ENCODE assay signal across 23 mouse cellular contexts in genomic region chr9:118494106-118494505, GRCm38 (mm10). TPM values are rescaled to one million over a fixed set of nuclear protein-coding genes. Genes with fewer than 3 reads are reported as not detected.
DNase-seq lines count a peak whose midpoint lies in the region; ATAC-seq and TF ChIP-seq lines count a peak whose summit lies in the region.
"Had no signal": no experiment of that assay in that cellular context is flagged by ENCODE, and none has a peak within 500 bp of the region (broad histone marks: within the 10 kb centered on the region; RNA-seq: fewer than 3 reads in every experiment).

No protein-coding gene starts in this region.

- H3K27me3 ChIP-seq in forebrain, embryonic 11.5 days (ENCODE audit: control insufficient read depth, insufficient read depth, low read length) = peaks cover 7% of the 10 kb centered on the region
- peaks cover 11% of the 10 kb centered on the region for H3K27me3 ChIP-seq in forebrain, embryonic 16.5 days (replicated peaks; ENCODE audit: control insufficient read depth, insufficient read depth, low read length)
- H3K27me3 ChIP-seq in liver, embryonic 14.5 days (ENCODE audit: control insufficient read depth, insufficient read depth, low read length) = peaks cover 12% of the 10 kb centered on the region
- peaks cover 17% of the 10 kb centered on the region for H3K27me3 ChIP-seq in E14TG2a.4 (ENCODE audit: insufficient read depth, low read length)
- H3K27me3 ChIP-seq in hindbrain, embryonic 12.5 days = peaks cover 21% of the 10 kb centered on the region

- peak; percentile 38 for DNase-seq in forebrain, embryonic 11.5 days (ENCODE audit: low spot score)
- DNase-seq in liver, embryonic 14.5 days (ENCODE audit: low read depth in 3 of 3, low spot score in 3 of 3) = no peak
- no peak for DNase-seq in liver
- peak; percentile 77 for DNase-seq in ZHBTc4 (ENCODE audit: low read depth, low spot score)
- DNase-seq in cerebellum, adult 18-20 months = no peak
- DNase-seq: adrenal gland, adult 2 months; cerebellum, postnatal 14 days; kidney, adult 11 months; thymus, adult 2 months had no signal

- no peaks in the 10 kb centered on the region for H3K9me3 ChIP-seq in forebrain, embryonic 11.5 days (ENCODE audit: control insufficient read depth, low read length)
- no peaks in the 10 kb centered on the region for H3K9me3 ChIP-seq in forebrain, embryonic 16.5 days (ENCODE audit: control insufficient read depth, low read length)
- no peaks in the 10 kb centered on the region for H3K9me3 ChIP-seq in liver, embryonic 14.5 days (ENCODE audit: control insufficient read depth, low read length)
- H3K9me3 ChIP-seq in E14TG2a.4 (ENCODE audit: low read length) = no peaks in the 10 kb centered on the region
- H3K9me3 ChIP-seq in hindbrain, embryonic 12.5 days (replicated peaks) = no peaks in the 10 kb centered on the region
- H3K9me3 ChIP-seq: embryonic facial prominence, embryonic 13.5 days; forebrain, embryonic 15.5 days; heart, embryonic 10.5 days; hindbrain, embryonic 15.5 days; limb, embryonic 15.5 days; midbrain, embryonic 13.5 days had no signal

- H3K9ac ChIP-seq in forebrain, embryonic 11.5 days (ENCODE audit: low read length) = no peak overlapping the region
- H3K9ac ChIP-seq in forebrain, embryonic 16.5 days (replicated peaks; ENCODE audit: low read depth, low read length) = no peak overlapping the region
- H3K9ac ChIP-seq in liver, embryonic 14.5 days (replicated peaks) = no peak overlapping the region
- H3K9ac ChIP-seq in hindbrain, embryonic 12.5 days = no peak overlapping the region
- H3K9ac ChIP-seq: embryonic facial prominence, embryonic 13.5 days; forebrain, embryonic 15.5 days; hindbrain, embryonic 15.5 days; limb, embryonic 15.5 days; midbrain, embryonic 13.5 days had no signal

- WGBS in forebrain, embryonic 11.5 days = 93% methylated on average over 5 of the region's 5 CpGs
- WGBS in forebrain, embryonic 16.5 days = 91% methylated on average over 5 of the region's 5 CpGs
- 71% methylated on average over 5 of the region's 5 CpGs for WGBS in liver, embryonic 14.5 days (ENCODE audit: insufficient replicate concordance)
- 89% methylated on average over 5 of the region's 5 CpGs for WGBS in hindbrain, embryonic 12.5 days

- TF ChIP-seq CTCF in liver, embryonic 14.5 days (IDR thresholded peaks at IDR 0.05; ENCODE audit: low read depth) = peak; percentile 47; the same call in 1 of the 2 replicates
- TF ChIP-seq CTCF in E14TG2a.4 (conservative IDR thresholded peaks at IDR 0.05; ENCODE audit: low read length) = peak; percentile 91

- H3K36me3 ChIP-seq in forebrain, embryonic 11.5 days (ENCODE audit: control insufficient read depth, insufficient read depth, low read length) = no peaks in the 10 kb centered on the region
- H3K36me3 ChIP-seq in forebrain, embryonic 16.5 days (ENCODE audit: control insufficient read depth, insufficient read depth) = no peaks in the 10 kb centered on the region
- H3K36me3 ChIP-seq in liver, embryonic 14.5 days (replicated peaks; ENCODE audit: control insufficient read depth, insufficient read depth, low read depth) = no peaks in the 10 kb centered on the region
- no peaks in the 10 kb centered on the region for H3K36me3 ChIP-seq in E14TG2a.4 (ENCODE audit: insufficient read depth, low read length)
- no peaks in the 10 kb centered on the region for H3K36me3 ChIP-seq in hindbrain, embryonic 12.5 days
- H3K36me3 ChIP-seq: embryonic facial prominence, embryonic 13.5 days; forebrain, embryonic 15.5 days; heart, embryonic 10.5 days; hindbrain, embryonic 15.5 days; limb, embryonic 15.5 days; midbrain, embryonic 13.5 days had no signal

- no peak overlapping the region for H3K4me2 ChIP-seq in forebrain, embryonic 11.5 days (ENCODE audit: low read depth, low read length, severe bottlenecking)
- H3K4me2 ChIP-seq in forebrain, embryonic 16.5 days (ENCODE audit: low read length) = no peak overlapping the region
- no peak overlapping the region for H3K4me2 ChIP-seq in liver, embryonic 14.5 days (ENCODE audit: low read depth)
- H3K4me2 ChIP-seq in hindbrain, embryonic 12.5 days (replicated peaks) = no peak overlapping the region
- H3K4me2 ChIP-seq: embryonic facial prominence, embryonic 13.5 days; forebrain, embryonic 15.5 days; hindbrain, embryonic 15.5 days; limb, embryonic 15.5 days; midbrain, embryonic 13.5 days had no signal

- no peak for ATAC-seq in forebrain, embryonic 11.5 days (replicated peaks; ENCODE audit: low FRiP score)
- ATAC-seq in forebrain, embryonic 16.5 days = no peak
- no peak for ATAC-seq in liver, embryonic 14.5 days (ENCODE audit: insufficient read depth)
- ATAC-seq in hindbrain, embryonic 12.5 days (ENCODE audit: low FRiP score) = no peak
- ATAC-seq: forebrain, embryonic 15.5 days; midbrain, embryonic 13.5 days had no signal

- no peak overlapping the region for H3K27ac ChIP-seq in forebrain, embryonic 11.5 days (ENCODE audit: low read depth, low read length)
- no peak overlapping the region for H3K27ac ChIP-seq in forebrain, embryonic 16.5 days (ENCODE audit: low read length)
- H3K27ac ChIP-seq in liver, embryonic 14.5 days = no peak overlapping the region
- no peak overlapping the region for H3K27ac ChIP-seq in hindbrain, embryonic 12.5 days
- H3K27ac ChIP-seq: embryonic facial prominence, embryonic 13.5 days; forebrain, embryonic 15.5 days; heart, embryonic 10.5 days; hindbrain, embryonic 15.5 days; limb, embryonic 15.5 days; midbrain, embryonic 13.5 days had no signal

- H3K4me3 ChIP-seq in forebrain, embryonic 11.5 days (ENCODE audit: low read depth, low read length) = no peak overlapping the region
- H3K4me3 ChIP-seq in forebrain, embryonic 16.5 days (replicated peaks; ENCODE audit: low read length) = no peak overlapping the region
- no peak overlapping the region for H3K4me3 ChIP-seq in liver, embryonic 14.5 days (ENCODE audit: insufficient read depth in 1 of 2, low read depth in 2 of 2, low read length in 2 of 2)
- no peak overlapping the region for H3K4me3 ChIP-seq in E14TG2a.4 (replicated peaks; ENCODE audit: low read length)
- no peak overlapping the region for H3K4me3 ChIP-seq in hindbrain, embryonic 12.5 days
- H3K4me3 ChIP-seq: embryonic facial prominence, embryonic 13.5 days; forebrain, embryonic 15.5 days; heart, embryonic 10.5 days; hindbrain, embryonic 15.5 days; limb, embryonic 15.5 days; midbrain, embryonic 13.5 days; myocyte had no signal

- no peaks in the 10 kb centered on the region for H3K4me1 ChIP-seq in forebrain, embryonic 11.5 days (replicated peaks; ENCODE audit: control insufficient read depth, insufficient read depth, low read length)
- H3K4me1 ChIP-seq in forebrain, embryonic 16.5 days (replicated peaks; ENCODE audit: control insufficient read depth, insufficient read depth, low read length) = peaks cover 2% of the 10 kb centered on the region
- H3K4me1 ChIP-seq in liver, embryonic 14.5 days (replicated peaks; ENCODE audit: control insufficient read depth in 2 of 2, insufficient read depth in 2 of 2, low read length in 1 of 2) = peaks cover 5 to 14% of the 10 kb centered on the region in 2 experiments; a peak in 3 of 4 replicates
- H3K4me1 ChIP-seq in E14TG2a.4 (replicated peaks; ENCODE audit: low read depth, low read length) = peaks cover 55% of the 10 kb centered on the region
- peaks cover 3% of the 10 kb centered on the region; the same call in 1 of the 2 replicates for H3K4me1 ChIP-seq in hindbrain, embryonic 12.5 days
- H3K4me1 ChIP-seq: heart, embryonic 10.5 days had no signal

- TF ChIP-seq EP300 in liver, embryonic 14.5 days (IDR thresholded peaks at IDR 0.05; ENCODE audit: low read depth) = no peak

RNA-seq across cellular contexts. Expression of gene Golga4, which starts 12.0 kb away (rescaled TPM):
- polyA plus RNA-seq in forebrain, embryonic 11.5 days (2014; fragmentation: Nextera tagmentation; extraction: Ambion mirVana) = 60.8 and 66.8 TPM in 2 replicates
- polyA plus RNA-seq in forebrain, embryonic 16.5 days (2015; fragmentation: Nextera tagmentation; extraction: Ambion mirVana) = 51.3 and 57.4 TPM in 2 replicates
- 6.9 and 13.2 TPM in 2 replicates for polyA plus RNA-seq in liver, embryonic 14.5 days (2012; rRNA removed)
- polyA plus RNA-seq in liver, embryonic 14.5 days (2014; fragmentation: Nextera tagmentation; extraction: Ambion mirVana) = 10.6 and 11.6 TPM in 2 replicates
- polyA plus RNA-seq in hindbrain, embryonic 12.5 days (2016; fragmentation: Nextera tagmentation; extraction: Ambion mirVana) = 67.5 and 73.1 TPM in 2 replicates

RNA-seq across cellular contexts. Expression of gene Eomes, which starts 16.1 kb away (rescaled TPM):
- polyA plus RNA-seq in forebrain, embryonic 11.5 days (2014; fragmentation: Nextera tagmentation; extraction: Ambion mirVana) = 22.9 and 25.8 TPM in 2 replicates
- 18.0 and 24.4 TPM in 2 replicates for polyA plus RNA-seq in forebrain, embryonic 16.5 days (2015; fragmentation: Nextera tagmentation; extraction: Ambion mirVana)
- polyA plus RNA-seq in liver, embryonic 14.5 days (2012; rRNA removed) = 0.05 TPM in 1 of 2 replicates, not detected in the other
- 0.04 and 0.09 TPM in 2 replicates for polyA plus RNA-seq in liver, embryonic 14.5 days (2014; fragmentation: Nextera tagmentation; extraction: Ambion mirVana)
- 0.09 and 0.25 TPM in 2 replicates for polyA plus RNA-seq in hindbrain, embryonic 12.5 days (2016; fragmentation: Nextera tagmentation; extraction: Ambion mirVana)
- polyA plus RNA-seq: heart, postnatal 0 days; kidney, embryonic 16.5 days; lung, embryonic 16.5 days; neural tube, embryonic 14.5 days had no signal

Comparison
In these comparisons a context has a peak if more than half of its experiments do, and no peak if none do; other contexts are left out.
1. DNase-seq: peak in forebrain, embryonic 11.5 days (single experiment) and ZHBTc4 (single experiment); none in liver, embryonic 14.5 days (0 of 3), liver (single experiment) and cerebellum, adult 18-20 months (0 of 2).
2. RNA of gene Eomes, which starts 16.1 kb away (polyA plus RNA-seq): 22.9 to 25.8 TPM in forebrain, embryonic 11.5 days and 18.0 to 24.4 TPM in forebrain, embryonic 16.5 days; 0.09 to 0.25 TPM in hindbrain, embryonic 12.5 days and 0.04 to 0.09 TPM in liver, embryonic 14.5 days; every median in the first group is over 10 times any median in the second.